Mouse (Mus musculus): ENCODE measurements around the gene Caprin1. TPM values are rescaled to one million over a fixed set of nuclear protein-coding genes. Genes with fewer than 3 reads are reported as not detected.

The Caprin1 gene
- polyA plus RNA-seq, 1 experiment from 2014 or later = 220 TPM

- Histone ChIP-seq H3K4me3 (ENCODE audit: low read length) (no peak overlapping the region), H3K4me2 (ENCODE audit: low read depth, low read length) (no peak overlapping the region), H3K27me3 (replicated peaks; ENCODE audit: control insufficient read depth, insufficient read depth, low read length) (no peaks in the 10 kb centered on the region), H3K9ac (ENCODE audit: low read depth, low read length) (no peak overlapping the region), H3K9me3 (ENCODE audit: control insufficient read depth, low read length) (no peaks in the 10 kb centered on the region), H3K4me1 (ENCODE audit: control insufficient read depth, insufficient read depth, low read length) (peaks cover 3% of the 10 kb centered on the region; the same call in 1 of the 2 replicates), H3K27ac (ENCODE audit: low read length) (peak overlapping the region; percentile 66), H3K36me3 (ENCODE audit: control insufficient read depth, insufficient read depth, low read length) (peaks cover 12% of the 10 kb centered on the region; the same call in 1 of the 2 replicates)
- peak; percentile 52 for ATAC-seq
- WGBS = 74% methylated on average over 2 of the region's 2 CpGs
Observed at GRCm38 (mm10) chr2:103746761-103747160, 50.7 kb downstream of the Caprin1 start.

- Histone ChIP-seq H3K27me3 (replicated peaks; ENCODE audit: control insufficient read depth, insufficient read depth, low read length) (no peaks in the 10 kb centered on the region), H3K36me3 (ENCODE audit: control insufficient read depth, insufficient read depth, low read length) (0 out of 2 replicates have a peak, but pooled peaks cover 7% of the 10 kb centered on the region), H3K4me1 (ENCODE audit: control insufficient read depth, insufficient read depth, low read length) (peaks cover 3% of the 10 kb centered on the region; the same call in 1 of the 2 replicates), H3K9me3 (ENCODE audit: control insufficient read depth, low read length) (no peaks in the 10 kb centered on the region), H3K27ac (ENCODE audit: low read length) (0 out of 2 replicates have a peak overlapping the region, but pooled peaks have one; percentile 66), H3K4me3 (ENCODE audit: low read length) (no peak overlapping the region), H3K9ac (ENCODE audit: low read depth, low read length) (no peak overlapping the region), H3K4me2 (ENCODE audit: low read depth, low read length) (no peak overlapping the region)
- WGBS = 88% methylated on average over 2 of the region's 2 CpGs
- no peak for ATAC-seq
Observed at GRCm38 (mm10) chr2:103746096-103746495, 51.4 kb downstream of the Caprin1 start.

DNA sequence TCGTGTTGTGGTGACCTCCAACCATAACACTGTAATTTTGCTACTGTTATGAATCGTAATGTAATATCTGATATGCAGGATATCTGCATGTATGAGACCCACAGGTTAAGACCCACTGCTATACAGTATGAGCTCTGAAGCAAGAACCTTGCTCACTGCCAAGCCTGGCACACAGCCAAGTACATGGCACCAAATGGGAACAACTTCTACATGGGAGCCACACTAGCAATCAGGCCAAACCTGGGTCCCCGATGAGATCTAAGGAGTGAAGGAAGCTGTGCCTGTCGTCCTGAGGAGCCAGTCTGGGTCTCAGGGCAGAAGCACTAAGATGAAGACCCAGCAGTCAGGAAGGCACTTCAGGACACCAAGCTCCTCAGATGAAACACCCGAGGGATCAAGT is 52.0 kb downstream of the Caprin1 start:
- H3K36me3 ChIP-seq (ENCODE audit: control insufficient read depth, insufficient read depth, low read length) = 0 out of 2 replicates have a peak, but pooled peaks cover 5% of the 10 kb centered on the region

DNA sequence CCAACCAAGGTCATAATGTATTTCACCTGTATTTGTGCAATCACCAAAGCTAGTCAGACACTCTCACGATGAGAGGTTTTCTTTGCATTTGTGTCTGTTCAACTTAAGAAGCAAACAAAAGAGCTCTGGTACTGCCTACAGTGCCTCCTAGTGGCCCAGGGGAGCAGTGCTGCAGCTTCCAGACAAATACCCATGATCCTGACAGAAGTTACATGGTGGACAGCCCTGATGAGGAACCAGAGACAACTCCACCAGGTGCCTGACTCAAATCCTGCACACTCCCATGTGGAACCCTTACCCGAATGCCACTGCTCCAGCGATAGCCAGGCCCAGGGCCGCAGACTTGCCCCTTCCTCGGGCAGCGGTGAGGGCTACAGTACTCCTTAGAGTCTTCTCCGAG is 53.5 kb downstream of the Caprin1 start:
- H3K27me3 ChIP-seq (replicated peaks; ENCODE audit: control insufficient read depth, insufficient read depth, low read length) = no peaks in the 10 kb centered on the region
- H3K9ac ChIP-seq (ENCODE audit: low read depth, low read length) = no peak overlapping the region
- H3K4me1 ChIP-seq (ENCODE audit: control insufficient read depth, insufficient read depth, low read length) = no peaks in the 10 kb centered on the region
- WGBS = 78% methylated on average over 7 of the region's 7 CpGs
- H3K36me3 ChIP-seq (ENCODE audit: control insufficient read depth, insufficient read depth, low read length) = 0 out of 2 replicates have a peak, but pooled peaks cover 3% of the 10 kb centered on the region
- no peak for ATAC-seq
- no peaks in the 10 kb centered on the region for H3K9me3 ChIP-seq (ENCODE audit: control insufficient read depth, low read length)
- H3K4me2 ChIP-seq (ENCODE audit: low read depth, low read length) = no peak overlapping the region
- no peak overlapping the region for H3K27ac ChIP-seq (ENCODE audit: low read length)
- H3K4me3 ChIP-seq (ENCODE audit: low read length) = no peak overlapping the region

More for the DNA sequence above, 52.0 kb downstream of the Caprin1 start:
- Histone ChIP-seq H3K4me3 (ENCODE audit: low read length) (no peak overlapping the region), H3K4me2 (ENCODE audit: low read depth, low read length) (no peak overlapping the region), H3K27me3 (replicated peaks; ENCODE audit: control insufficient read depth, insufficient read depth, low read length) (no peaks in the 10 kb centered on the region), H3K9ac (ENCODE audit: low read depth, low read length) (no peak overlapping the region), H3K9me3 (ENCODE audit: control insufficient read depth, low read length) (no peaks in the 10 kb centered on the region), H3K4me1 (ENCODE audit: control insufficient read depth, insufficient read depth, low read length) (peaks cover 3% of the 10 kb centered on the region; the same call in 1 of the 2 replicates), H3K27ac (ENCODE audit: low read length) (no peak overlapping the region)
- ATAC-seq = no peak
- 89% methylated on average over 5 of the region's 5 CpGs for WGBS

GRCm38 (mm10) chr2:103743536-103743935 is 53.9 kb downstream of the Caprin1 start:
- Histone ChIP-seq H3K4me1 (ENCODE audit: control insufficient read depth, insufficient read depth, low read length) (no peaks in the 10 kb centered on the region), H3K27ac (ENCODE audit: low read length) (no peak overlapping the region), H3K4me3 (ENCODE audit: low read length) (no peak overlapping the region), H3K27me3 (replicated peaks; ENCODE audit: control insufficient read depth, insufficient read depth, low read length) (no peaks in the 10 kb centered on the region), H3K9me3 (ENCODE audit: control insufficient read depth, low read length) (no peaks in the 10 kb centered on the region), H3K9ac (ENCODE audit: low read depth, low read length) (no peak overlapping the region), H3K4me2 (ENCODE audit: low read depth, low read length) (no peak overlapping the region), H3K36me3 (ENCODE audit: control insufficient read depth, insufficient read depth, low read length) (0 out of 2 replicates have a peak, but pooled peaks cover 3% of the 10 kb centered on the region)
- ATAC-seq = no peak
- 94% methylated on average over 2 of the region's 2 CpGs for WGBS

DNA sequence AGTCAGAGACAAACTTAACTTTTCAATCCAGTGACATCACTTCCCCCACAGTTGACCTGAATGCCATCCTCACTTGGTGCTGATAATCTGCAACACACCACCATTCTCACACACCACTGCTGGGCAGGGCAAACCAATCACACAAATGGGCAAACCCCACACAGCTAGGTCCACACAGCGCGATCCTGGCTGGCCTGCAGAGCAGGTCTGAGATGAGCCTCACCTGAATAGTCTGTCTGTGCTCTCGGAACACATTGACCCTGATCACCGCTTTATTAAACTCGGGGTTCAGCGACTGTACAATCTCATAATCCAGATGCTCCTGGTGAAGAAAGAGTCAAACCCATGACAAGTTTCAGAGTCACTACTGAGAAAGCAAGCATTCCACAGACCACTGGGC is 54.6 kb downstream of the Caprin1 start:
- Histone ChIP-seq H3K9me3 (ENCODE audit: control insufficient read depth, low read length) (no peaks in the 10 kb centered on the region), H3K36me3 (ENCODE audit: control insufficient read depth, insufficient read depth, low read length) (0 out of 2 replicates have a peak, but pooled peaks cover 2% of the 10 kb centered on the region), H3K4me2 (ENCODE audit: low read depth, low read length) (no peak overlapping the region), H3K27me3 (replicated peaks; ENCODE audit: control insufficient read depth, insufficient read depth, low read length) (no peaks in the 10 kb centered on the region), H3K4me3 (ENCODE audit: low read length) (no peak overlapping the region), H3K4me1 (ENCODE audit: control insufficient read depth, insufficient read depth, low read length) (no peaks in the 10 kb centered on the region), H3K9ac (ENCODE audit: low read depth, low read length) (no peak overlapping the region), H3K27ac (ENCODE audit: low read length) (no peak overlapping the region)
- ATAC-seq = no peak
- 97% methylated on average over 6 of the region's 6 CpGs for WGBS

DNA sequence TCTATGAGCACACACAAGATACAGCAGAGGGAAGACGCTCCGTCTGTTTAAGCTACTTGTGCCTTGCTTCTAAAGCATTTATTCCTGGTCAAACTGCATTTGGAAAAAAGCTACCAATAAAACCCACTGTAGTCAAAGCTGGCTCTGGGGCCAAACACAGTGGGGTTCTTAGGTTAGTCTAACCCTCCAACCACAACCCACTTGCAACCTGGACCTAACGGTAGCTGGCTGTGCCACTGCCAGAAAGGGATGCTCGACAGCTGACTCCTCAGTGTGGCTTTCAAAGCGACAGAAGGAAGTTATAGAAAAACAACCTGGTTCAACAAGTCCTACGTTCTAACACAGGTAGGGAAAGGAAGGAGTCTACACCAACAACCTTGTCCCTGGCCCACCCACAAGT is 66.0 kb downstream of the Caprin1 start:
- H3K36me3 ChIP-seq (ENCODE audit: control insufficient read depth, insufficient read depth, low read length) = peaks cover 25% of the 10 kb centered on the region
- no peak for ATAC-seq
- WGBS = 92% methylated on average over 6 of the region's 6 CpGs

GRCm38 (mm10) chr2:103730999-103731398 is 66.5 kb downstream of the Caprin1 start:
- H3K4me1 ChIP-seq (ENCODE audit: control insufficient read depth, insufficient read depth, low read length) = no peaks in the 10 kb centered on the region
- H3K4me3 ChIP-seq (ENCODE audit: low read length) = no peak overlapping the region
- ATAC-seq = no peak
- H3K9ac ChIP-seq (ENCODE audit: low read depth, low read length) = no peak overlapping the region
- no peak overlapping the region for H3K27ac ChIP-seq (ENCODE audit: low read length)
- WGBS = 89% methylated on average over 8 of the region's 8 CpGs
- H3K27me3 ChIP-seq (replicated peaks; ENCODE audit: control insufficient read depth, insufficient read depth, low read length) = no peaks in the 10 kb centered on the region
- no peak overlapping the region for H3K4me2 ChIP-seq (ENCODE audit: low read depth, low read length)
- H3K36me3 ChIP-seq (ENCODE audit: control insufficient read depth, insufficient read depth, low read length) = peaks cover 26% of the 10 kb centered on the region
- no peaks in the 10 kb centered on the region for H3K9me3 ChIP-seq (ENCODE audit: control insufficient read depth, low read length)

More for the DNA sequence above, 66.0 kb downstream of the Caprin1 start:
- Histone ChIP-seq H3K4me1 (ENCODE audit: control insufficient read depth, insufficient read depth, low read length) (no peaks in the 10 kb centered on the region), H3K4me2 (ENCODE audit: low read depth, low read length) (no peak overlapping the region), H3K9me3 (ENCODE audit: control insufficient read depth, low read length) (no peaks in the 10 kb centered on the region), H3K27me3 (replicated peaks; ENCODE audit: control insufficient read depth, insufficient read depth, low read length) (no peaks in the 10 kb centered on the region), H3K9ac (ENCODE audit: low read depth, low read length) (no peak overlapping the region), H3K27ac (ENCODE audit: low read length) (no peak overlapping the region), H3K4me3 (ENCODE audit: low read length) (no peak overlapping the region)

DNA sequence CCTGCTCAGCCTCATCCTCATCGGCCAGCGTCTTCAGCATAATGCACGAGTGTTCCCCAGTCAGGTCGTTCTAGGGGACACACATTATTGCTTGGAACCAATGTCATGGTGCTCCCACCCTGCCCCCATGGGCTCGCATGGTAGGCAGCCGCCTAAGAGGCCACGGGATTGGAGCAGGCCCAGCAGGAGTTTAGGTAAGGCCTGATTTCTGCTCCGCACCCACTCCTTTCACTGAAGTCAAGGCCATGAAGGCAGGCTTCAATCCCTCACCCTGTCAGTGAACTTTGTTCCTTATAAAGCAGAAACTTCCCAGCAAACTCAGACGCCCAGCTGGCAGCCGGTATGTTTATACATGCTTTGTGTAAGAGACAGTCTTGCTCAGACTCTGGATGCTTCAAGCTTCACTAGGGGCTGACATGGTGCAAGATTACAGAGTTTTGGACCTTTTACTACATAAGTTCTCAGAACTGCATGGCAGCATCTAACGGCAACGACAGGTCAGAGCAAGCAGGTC is 69.4 kb downstream of the Caprin1 start:
- Histone ChIP-seq H3K4me2 (ENCODE audit: low read depth, low read length) (no peak overlapping the region), H3K27ac (ENCODE audit: low read length) (peak overlapping the region; percentile 40; the same call in 1 of the 2 replicates), H3K9ac (ENCODE audit: low read depth, low read length) (no peak overlapping the region), H3K27me3 (replicated peaks; ENCODE audit: control insufficient read depth, insufficient read depth, low read length) (no peaks in the 10 kb centered on the region), H3K9me3 (ENCODE audit: control insufficient read depth, low read length) (no peaks in the 10 kb centered on the region), H3K4me3 (ENCODE audit: low read length) (no peak overlapping the region), H3K36me3 (ENCODE audit: control insufficient read depth, insufficient read depth, low read length) (peaks cover 21% of the 10 kb centered on the region), H3K4me1 (ENCODE audit: control insufficient read depth, insufficient read depth, low read length) (no peaks in the 10 kb centered on the region)
- 68% methylated on average over 12 of the region's 12 CpGs for WGBS
- peak; percentile 56 for ATAC-seq

DNA sequence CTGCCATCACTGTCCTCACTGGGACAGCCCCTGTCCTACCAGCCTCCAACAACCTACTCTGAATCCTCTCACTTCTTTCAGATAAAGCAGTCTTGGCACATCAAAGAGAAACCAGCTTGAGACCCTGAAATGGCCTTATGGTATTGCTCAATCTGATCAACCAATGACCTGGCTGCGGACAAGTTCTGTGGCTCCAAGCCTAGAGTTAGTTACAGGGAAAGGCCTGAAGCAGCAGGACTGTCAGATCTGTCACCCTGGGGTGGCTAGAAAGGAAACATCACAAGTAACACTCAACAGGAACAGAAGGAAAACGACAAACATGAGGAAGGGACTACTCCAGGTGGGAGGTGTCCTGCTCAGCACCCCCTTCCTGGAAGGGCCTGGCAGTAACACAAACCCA is 72.9 kb downstream of the Caprin1 start:
- no peak overlapping the region for H3K4me3 ChIP-seq (ENCODE audit: low read length)
- no peaks in the 10 kb centered on the region for H3K9me3 ChIP-seq (ENCODE audit: control insufficient read depth, low read length)
- H3K4me1 ChIP-seq (ENCODE audit: control insufficient read depth, insufficient read depth, low read length) = no peaks in the 10 kb centered on the region
- no peaks in the 10 kb centered on the region for H3K27me3 ChIP-seq (replicated peaks; ENCODE audit: control insufficient read depth, insufficient read depth, low read length)
- no peak overlapping the region for H3K4me2 ChIP-seq (ENCODE audit: low read depth, low read length)
- no peak overlapping the region for H3K9ac ChIP-seq (ENCODE audit: low read depth, low read length)
- 91% methylated on average over 2 of the region's 2 CpGs for WGBS
- H3K27ac ChIP-seq (ENCODE audit: low read length) = no peak overlapping the region
- peaks cover 10% of the 10 kb centered on the region for H3K36me3 ChIP-seq (ENCODE audit: control insufficient read depth, insufficient read depth, low read length)
- no peak for ATAC-seq
